Mouse (Mus musculus) intestine, embryonic 16.5 days (tissue): Measurements from ENCODE around the gene Inhba. TPM values are rescaled to one million over a fixed set of nuclear protein-coding genes. Genes with fewer than 3 reads are reported as not detected.

Experiments
- ATAC-seq: fragments of 200-750 bp; cut with Nextera tagmentation; 2 replicates; pipeline ENCODE4 v1.8.0; 2017; ENCODE audit warnings: moderate TSS enrichment, moderate library complexity
- H3K27ac ChIP-seq: fragments of 300-500 bp; sonication (generic); 2 replicates; pipeline ENCODE4 v1.5.1; 2014; ENCODE audit warnings: mild to moderate bottlenecking, low read length
- H3K27me3 ChIP-seq: fragments of 300-500 bp; sonication (generic); replicated peaks from 2 replicates; pipeline ENCODE4 v1.6.1; 2014; ENCODE audit warnings: low read length, control low read depth, mixed read lengths; ENCODE audit not compliant: control insufficient read depth, insufficient read depth
- H3K36me3 ChIP-seq: fragments of 300-500 bp; sonication (generic); 2 replicates; pipeline ENCODE4 v1.6.1; 2014; ENCODE audit warnings: low read length, control low read depth; ENCODE audit not compliant: control insufficient read depth, insufficient read depth
- H3K4me1 ChIP-seq: fragments of 300-500 bp; sonication (generic); 2 replicates; pipeline ENCODE4 v1.6.1; 2014; ENCODE audit warnings: low read length, control low read depth, mixed read lengths; ENCODE audit not compliant: control insufficient read depth, insufficient read depth
- H3K4me2 ChIP-seq: fragments of 300-500 bp; sonication (generic); 2 replicates; pipeline ENCODE4 v1.6.1; 2014; ENCODE audit warnings: low read depth, low read length, control low read depth
- H3K4me3 ChIP-seq: fragments of 300-500 bp; sonication (generic); 2 replicates; pipeline ENCODE4 v1.5.1; 2014; ENCODE audit warnings: mild to moderate bottlenecking, low read length
- H3K9ac ChIP-seq: fragments of 300-500 bp; sonication (generic); 2 replicates; pipeline ENCODE4 v1.6.1; 2014; ENCODE audit warnings: low read depth, low read length
- H3K9me3 ChIP-seq: fragments of 300-500 bp; sonication (generic); 2 replicates; pipeline ENCODE4 v1.6.1; 2016; ENCODE audit warnings: low read length, control low read depth; ENCODE audit not compliant: control insufficient read depth
- WGBS: fragments of 180-500 bp; shearing (Covaris S2); extraction: QIAGEN DNeasy Blood & Tissue Kit; methylation state at CpG from one replicate; pipeline ENCODE4 v1.1.7; 2014; 5-methylcytosine and 5-hydroxymethylcytosine counted together
- polyA plus RNA-seq: library from polyadenylated mRNA; unstranded; fragments of >200 nt; fragmentation: Nextera tagmentation; extraction: Ambion mirVana; gene quantifications from 2 replicates; pipeline ENCODE4 v1.2.1, GENCODE M21; 2015

Inhba gene
- polyA plus RNA-seq, 1 experiment from 2014 or later: 3.4 TPM

- no peak overlapping the region for H3K27ac ChIP-seq
- H3K4me1 ChIP-seq: no peaks in the 10 kb centered on the region
- 79% methylated on average over 5 of the region's 5 CpGs for WGBS
- H3K4me2 ChIP-seq: no peak overlapping the region
- no peak for ATAC-seq
- H3K9ac ChIP-seq: no peak overlapping the region
- no peaks in the 10 kb centered on the region for H3K9me3 ChIP-seq
- H3K36me3 ChIP-seq: no peaks in the 10 kb centered on the region
- no peak overlapping the region for H3K4me3 ChIP-seq
- no peaks in the 10 kb centered on the region for H3K27me3 ChIP-seq
These were observed 65.6 kb downstream of the Inhba start for GRCm38 (mm10) chr13:16077276-16077675.

- H3K4me2 ChIP-seq: no peak overlapping the region
- 59% methylated on average over 7 of the region's 7 CpGs for WGBS
- H3K9me3 ChIP-seq: no peaks in the 10 kb centered on the region
- no peaks in the 10 kb centered on the region for H3K4me1 ChIP-seq
- ATAC-seq: no peak
- H3K9ac ChIP-seq: no peak overlapping the region
- H3K27me3 ChIP-seq: no peaks in the 10 kb centered on the region
- no peaks in the 10 kb centered on the region for H3K36me3 ChIP-seq
- H3K27ac ChIP-seq: no peak overlapping the region
- no peak overlapping the region for H3K4me3 ChIP-seq
These were observed 66.6 kb downstream of the Inhba start for GRCm38 (mm10) chr13:16078216-16078731.

GRCm38 (mm10) chr13:16080205-16080604 lies 68.6 kb downstream of the Inhba start:
- H3K4me1 ChIP-seq: no peaks in the 10 kb centered on the region

More at GRCm38 (mm10) chr13:16080205-16080604, 68.6 kb downstream of the Inhba start:
- Histone ChIP-seq H3K9ac (no peak overlapping the region), H3K4me3 (no peak overlapping the region), H3K36me3 (no peaks in the 10 kb centered on the region), H3K4me2 (no peak overlapping the region), H3K27me3 (no peaks in the 10 kb centered on the region), H3K27ac (no peak overlapping the region), H3K9me3 (no peaks in the 10 kb centered on the region)
- WGBS: 59% methylated on average over 2 of the region's 2 CpGs
- no peak for ATAC-seq
